Mouse (Mus musculus) heart, postnatal 0 days (tissue): ENCODE data around the gene Dpy19l1. TPM values are rescaled to one million over a fixed set of nuclear protein-coding genes. Genes with fewer than 3 reads are reported as not detected.

Source experiments
- ATAC-seq: fragments of 200-750 bp; cut with Nextera tagmentation; 2 replicates; pipeline ENCODE4 v1.8.0; 2017; ENCODE audit warnings: low read depth, moderate number of reproducible peaks, moderate library complexity; ENCODE audit not compliant: insufficient read depth
- DNase-seq: peaks from one replicate; pipeline ENCODE4 v3.0.0-alpha.2; 2016; ENCODE audit warnings: low spot score
- H3K27ac ChIP-seq: fragments of 300-500 bp; sonication (generic); 2 replicates; pipeline ENCODE4 v1.5.1; 2014; ENCODE audit warnings: low read depth, mild to moderate bottlenecking
- H3K27me3 ChIP-seq: fragments of 300-500 bp; sonication (generic); 2 replicates; pipeline ENCODE4 v1.6.1; 2014; ENCODE audit warnings: low read length, mixed read lengths; ENCODE audit not compliant: control insufficient read depth, insufficient read depth
- H3K36me3 ChIP-seq: fragments of 300-500 bp; sonication (generic); replicated peaks from 2 replicates; pipeline ENCODE4 v1.6.1; 2014; ENCODE audit warnings: low read length, mixed read lengths; ENCODE audit not compliant: control insufficient read depth, insufficient read depth
- H3K4me1 ChIP-seq: fragments of 300-500 bp; sonication (generic); 2 replicates; pipeline ENCODE4 v1.6.1; 2014; ENCODE audit warnings: antibody characterized with exemption; ENCODE audit not compliant: control insufficient read depth, insufficient read depth
- H3K4me2 ChIP-seq: fragments of 300-500 bp; sonication (generic); 2 replicates; pipeline ENCODE4 v1.6.1; 2014; ENCODE audit warnings: low read depth, mild to moderate bottlenecking, low read length, moderate library complexity
- H3K4me3 ChIP-seq: fragments of 300-500 bp; sonication (generic); 2 replicates; pipeline ENCODE4 v1.5.1; 2014; ENCODE audit warnings: low read depth, low read length
- H3K9ac ChIP-seq: fragments of 300-500 bp; sonication (generic); replicated peaks from 2 replicates; pipeline ENCODE4 v1.6.1; 2014; ENCODE audit warnings: low read depth, low read length, mixed read lengths
- H3K9me3 ChIP-seq: fragments of 300-500 bp; sonication (generic); replicated peaks from 2 replicates; pipeline ENCODE4 v1.6.1; 2016; ENCODE audit warnings: low read length; ENCODE audit not compliant: control insufficient read depth
- CTCF ChIP-seq: IDR thresholded peaks from 2 replicates; pipeline ENCODE4 v1.5.1; 2016; ENCODE audit warnings: antibody characterized with exemption, control low read depth, low read depth
- EP300 ChIP-seq: IDR thresholded peaks from 2 replicates; pipeline ENCODE4 v1.6.1; 2016; ENCODE audit warnings: antibody characterized with exemption, low read depth
- WGBS: fragments of 180-500 bp; shearing (Covaris S2); extraction: QIAGEN DNeasy Blood & Tissue Kit; methylation state at CpG from one replicate; pipeline ENCODE4 v1.1.7; 2014; 5-methylcytosine and 5-hydroxymethylcytosine counted together
- polyA plus RNA-seq: library from polyadenylated mRNA; unstranded; fragments of >200 nt; fragmentation: Nextera tagmentation; extraction: Ambion mirVana; gene quantifications from 2 replicates; pipeline ENCODE4 v1.2.1, GENCODE M21; 2015
- total RNA-seq: library from RNA; depleted of rRNA; stranded (reverse); fragments of >200 nt; gene quantifications from 2 replicates; pipeline ENCODE4 v1.2.3, GENCODE M21; 2014; ENCODE audit warnings: low replicate concordance; rRNA removed

Gene Dpy19l1
- total and polyA plus RNA-seq, 2 experiments from 2014 or later: 3.9 to 37.4 TPM

DNA sequence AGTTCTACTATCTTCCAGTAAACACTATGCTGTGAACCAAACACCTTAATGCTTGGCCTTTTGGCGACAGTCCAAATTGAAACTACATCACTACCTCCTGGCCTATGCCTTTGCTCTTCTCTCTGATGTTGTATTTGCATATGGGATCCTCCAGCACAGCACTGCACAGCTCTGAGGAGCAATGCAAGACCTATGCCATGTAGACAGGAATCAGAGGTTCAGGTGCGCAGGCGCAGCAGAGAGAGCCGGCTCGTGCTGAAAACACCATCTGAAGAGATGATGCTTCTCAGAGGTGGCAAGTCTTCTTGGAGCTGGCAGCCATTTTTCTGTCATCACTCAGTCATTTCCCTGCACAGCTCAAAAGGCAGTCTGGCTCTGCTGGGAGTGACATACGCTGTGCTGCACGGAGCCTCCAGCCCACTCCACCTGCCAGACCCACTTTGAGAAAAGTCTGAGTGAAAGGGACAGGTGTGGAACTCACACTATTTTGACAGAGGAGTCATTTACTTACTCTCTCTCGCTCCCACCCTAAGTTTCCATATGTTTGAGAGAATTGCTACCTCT, 112.1 kb downstream of the Dpy19l1 start:
- Histone ChIP-seq H3K4me2 (no peak overlapping the region), H3K27me3 (no peaks in the 10 kb centered on the region), H3K9ac (no peak overlapping the region), H3K4me1 (no peaks in the 10 kb centered on the region), H3K36me3 (no peaks in the 10 kb centered on the region), H3K27ac (no peak overlapping the region), H3K4me3 (no peak overlapping the region), H3K9me3 (no peaks in the 10 kb centered on the region)
- ATAC-seq (no peak), DNase-seq (no peak)
- TF ChIP-seq CTCF: no peak
- TF ChIP-seq EP300: no peak
- 72% methylated on average over 8 of the region's 8 CpGs for WGBS

DNA sequence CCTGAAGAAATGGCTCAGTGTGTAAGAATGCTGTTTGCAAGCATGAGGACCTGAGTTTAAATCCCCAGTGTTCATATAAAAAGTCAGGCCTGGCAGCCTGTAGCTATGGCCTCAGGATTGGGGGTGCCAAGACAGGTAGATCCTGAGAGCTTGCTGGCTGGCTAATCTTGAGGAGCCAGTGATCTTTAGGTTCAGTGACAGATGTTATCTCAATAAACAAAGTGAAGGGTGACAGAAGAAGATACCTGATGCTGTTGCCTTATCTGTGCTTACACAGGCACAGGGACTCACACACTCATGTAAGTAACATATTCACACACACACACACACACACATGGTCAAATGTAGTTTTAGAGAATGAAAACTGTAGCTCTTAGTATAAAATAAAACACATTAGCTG, 115.7 kb downstream of the Dpy19l1 start:
- Histone ChIP-seq H3K27ac (no peak overlapping the region), H3K4me2 (no peak overlapping the region), H3K27me3 (no peaks in the 10 kb centered on the region), H3K4me1 (no peaks in the 10 kb centered on the region), H3K4me3 (no peak overlapping the region), H3K9me3 (no peaks in the 10 kb centered on the region), H3K9ac (no peak overlapping the region), H3K36me3 (no peaks in the 10 kb centered on the region)
- no peak for ATAC-seq
- no peak for DNase-seq
- no peak for TF ChIP-seq CTCF
- TF ChIP-seq EP300: no peak

DNA sequence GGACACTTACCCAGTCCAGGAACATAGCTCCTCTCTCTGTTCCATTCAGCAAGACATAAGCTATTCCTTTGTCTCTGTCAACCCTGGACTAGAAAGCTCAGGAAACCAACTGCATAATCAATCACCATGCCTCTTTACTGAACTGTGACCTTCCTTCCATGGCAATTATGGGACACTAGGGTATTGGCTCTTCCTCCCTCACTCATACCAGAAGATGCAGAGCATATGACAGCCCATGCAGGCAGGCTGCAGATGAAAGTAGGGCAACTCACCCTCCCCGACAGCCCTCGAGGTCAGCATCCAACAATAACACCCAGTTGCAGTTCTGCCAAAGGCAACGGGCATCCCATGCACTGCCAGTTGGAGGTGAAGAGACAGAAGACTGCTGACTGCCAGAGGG, 123.6 kb downstream of the Dpy19l1 start:
- DNase-seq: no peak
- Histone ChIP-seq H3K36me3 (no peaks in the 10 kb centered on the region), H3K9ac (no peak overlapping the region), H3K27me3 (no peaks in the 10 kb centered on the region), H3K9me3 (no peaks in the 10 kb centered on the region), H3K4me1 (no peaks in the 10 kb centered on the region), H3K27ac (no peak overlapping the region), H3K4me3 (no peak overlapping the region), H3K4me2 (no peak overlapping the region)
- ATAC-seq: no peak
- WGBS: 68% methylated on average over 3 of the region's 3 CpGs
- TF ChIP-seq CTCF (no peak), EP300 (no peak)

DNA sequence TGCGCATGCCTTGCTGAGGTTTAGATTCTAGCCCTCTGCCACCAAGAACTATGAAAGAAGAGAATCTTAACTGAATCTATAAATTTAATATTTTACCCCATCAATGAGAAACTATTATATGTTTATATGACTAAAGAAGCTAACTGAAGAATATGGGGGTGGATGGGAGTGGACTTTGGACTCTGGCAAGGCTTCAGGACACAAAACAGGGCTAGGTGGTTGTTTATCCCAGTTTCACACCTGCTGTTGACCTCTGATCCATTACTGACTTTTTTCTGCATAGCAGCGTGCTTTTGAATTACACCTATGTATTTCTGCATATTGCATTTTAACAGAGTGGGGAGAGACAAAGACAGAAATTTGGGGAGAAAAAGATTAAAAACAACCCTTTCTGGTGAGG, 124.1 kb downstream of the Dpy19l1 start:
- H3K4me2 ChIP-seq: no peak overlapping the region
- no peaks in the 10 kb centered on the region for H3K9me3 ChIP-seq
- no peak overlapping the region for H3K4me3 ChIP-seq
- H3K9ac ChIP-seq: no peak overlapping the region
- ATAC-seq (no peak), DNase-seq (no peak)
- H3K36me3 ChIP-seq: no peaks in the 10 kb centered on the region
- TF ChIP-seq EP300 (no peak), CTCF (no peak)
- no peaks in the 10 kb centered on the region for H3K4me1 ChIP-seq
- 76% methylated on average over 2 of the region's 2 CpGs for WGBS
- no peak overlapping the region for H3K27ac ChIP-seq
- H3K27me3 ChIP-seq: no peaks in the 10 kb centered on the region

Other genes with a start within 250 kb of the Dpy19l1 start
- not detected in 2 replicates for gene Cypt4, start 122.1 kb upstream of the Dpy19l1 start, total RNA-seq
- not detected in 2 replicates for gene Cypt4, start 122.1 kb upstream of the Dpy19l1 start, polyA plus RNA-seq
- gene Dpy19l2, start 193.2 kb upstream of the Dpy19l1 start, total RNA-seq: not detected in 2 replicates
- 0.11 TPM in 1 of 2 replicates, not detected in the other for gene Dpy19l2, start 193.2 kb upstream of the Dpy19l1 start, polyA plus RNA-seq